Mouse (Mus musculus) left cerebral cortex, postnatal 36 days (tissue): ENCODE data around the gene Lgr4. TPM values are rescaled to one million over a fixed set of nuclear protein-coding genes. Genes with fewer than 3 reads are reported as not detected.

Experiments used
- DNase-seq, 2 experiments: peaks; one replicate each; pipeline ENCODE4 v3.0.0; 2021 to 2022; ENCODE audit warnings: low spot score in 2 of 2, mixed read lengths in 1 of 2
- intact Hi-C: fragments of 180-260 bp; cut with DNase I; formaldehyde crosslinking; loops from one replicate; pipeline ENCODE4 v1.15.1; 2025
- total RNA-seq, 2 experiments: library from RNA; stranded (reverse); gene quantifications; 2 replicates each; pipeline ENCODE4 v1.2.3; 2021

Lgr4 gene
- total RNA-seq, 2 experiments from 2014 or later = 23.7 to 26.2 TPM

- no peak for DNase-seq
- intact Hi-C loops = no loop called here
Measured at GRCm38 (mm10) chr2:109969381-109969780, 51.9 kb downstream of the Lgr4 start.

GRCm38 (mm10) chr2:109969926-109970532 is 52.6 kb downstream of the Lgr4 start:
- DNase-seq = no peak
- intact Hi-C loops = no loop called here

DNA sequence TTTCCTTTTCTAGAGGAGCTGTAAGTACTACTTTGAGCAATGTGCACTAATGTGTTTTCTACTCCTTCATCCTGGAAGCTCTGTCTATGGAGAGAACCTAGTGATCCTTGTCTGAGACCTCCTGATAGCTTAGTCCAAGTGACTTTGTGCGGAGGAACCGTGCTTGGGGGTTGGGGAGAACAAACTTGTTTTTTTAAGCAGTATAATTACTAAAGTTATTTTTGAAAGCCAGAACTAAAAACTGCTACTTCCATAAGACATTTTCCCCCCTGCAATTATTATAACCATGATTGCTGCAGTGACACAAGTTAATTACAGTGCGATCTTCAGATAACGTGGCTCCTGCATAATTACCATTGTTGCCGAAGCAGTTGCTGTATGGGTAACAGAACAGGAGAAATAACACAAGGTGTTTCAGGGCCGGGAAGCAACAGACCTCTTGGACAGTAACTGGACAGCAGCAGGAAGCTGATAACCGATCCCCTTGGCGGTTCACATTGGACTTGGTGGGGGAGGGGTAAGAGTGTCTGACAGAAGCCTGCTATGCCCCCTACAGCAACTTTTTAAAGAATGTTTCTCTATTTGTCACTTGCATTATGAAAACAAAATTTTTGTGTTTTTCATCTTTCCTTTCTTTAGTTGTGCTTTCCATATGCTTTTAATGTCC is 53.4 kb downstream of the Lgr4 start:
- no peak for DNase-seq

DNA sequence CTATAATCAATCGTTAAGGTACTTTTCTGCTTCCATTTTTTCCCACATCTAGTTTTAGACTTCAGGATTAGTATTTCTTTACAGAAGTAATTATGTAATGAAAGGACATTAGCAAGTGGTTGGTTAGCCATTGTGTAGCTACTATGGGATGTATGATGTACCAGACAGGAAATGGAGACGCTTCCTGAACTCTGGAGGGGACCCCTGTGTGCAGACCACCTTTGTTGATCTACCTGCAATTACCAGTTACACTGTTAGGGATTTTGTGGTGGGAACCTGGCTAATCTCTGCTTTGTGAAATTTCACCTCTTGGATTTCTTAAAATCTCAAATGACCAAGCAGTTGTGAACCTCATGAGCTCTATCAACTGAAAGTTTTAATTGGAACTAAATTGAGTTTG is 54.9 kb downstream of the Lgr4 start:
- no peak for DNase-seq
- intact Hi-C loops = no loop called here

More for the DNA sequence above, 53.4 kb downstream of the Lgr4 start:
- intact Hi-C loops = no loop called here

- no peak for DNase-seq
- intact Hi-C loops = no loop called here
Measured at GRCm38 (mm10) chr2:109972922-109973321, 55.5 kb downstream of the Lgr4 start.

DNA sequence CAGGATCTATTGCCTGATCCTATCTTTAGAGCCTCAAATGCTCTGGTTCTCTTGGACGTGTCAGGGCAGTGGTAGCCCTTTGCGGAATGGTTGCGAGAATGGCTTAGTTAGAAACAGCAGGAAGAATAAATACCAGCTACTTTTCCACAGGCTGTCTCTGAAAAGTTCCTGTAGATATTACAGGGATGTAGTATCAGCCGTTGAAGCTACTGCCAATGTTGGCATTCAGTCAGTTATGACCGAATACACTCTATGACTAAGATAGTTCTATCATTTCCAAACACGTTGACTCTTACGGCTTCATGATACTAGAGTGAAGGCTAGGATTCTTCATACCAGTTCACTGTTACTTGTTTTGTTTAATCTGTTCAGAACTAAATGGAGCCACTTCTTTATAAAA is 57.4 kb downstream of the Lgr4 start:
- intact Hi-C loops = no loop called here
- no peak for DNase-seq

- intact Hi-C loops = no loop called here
- DNase-seq = no peak
Measured at GRCm38 (mm10) chr2:109976181-109976580, 58.7 kb downstream of the Lgr4 start.

DNA sequence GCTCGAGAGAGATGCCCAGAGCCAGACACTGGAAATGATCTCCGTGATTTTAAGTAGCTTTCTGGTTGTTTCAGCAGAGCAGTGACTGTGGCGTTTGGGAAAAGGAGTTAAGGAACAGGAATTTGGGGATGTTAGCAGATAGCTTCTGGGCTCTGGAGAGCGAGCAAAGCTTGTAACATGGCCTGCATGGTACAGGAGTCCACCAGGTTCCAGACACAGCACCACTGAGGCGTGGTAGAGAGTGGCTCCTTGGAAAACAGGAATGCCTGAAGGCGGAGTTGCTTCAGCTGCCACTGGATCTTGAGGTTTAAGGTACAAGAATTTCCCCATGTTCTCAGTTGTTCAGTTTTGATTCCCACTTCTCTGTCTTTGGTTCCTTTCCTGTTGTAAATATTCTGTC is 59.9 kb downstream of the Lgr4 start:
- intact Hi-C loops = no loop called here

GRCm38 (mm10) chr2:109979209-109979608 is 61.8 kb downstream of the Lgr4 start:
- DNase-seq = no peak
- intact Hi-C loops = no loop called here

More for the DNA sequence above, 59.9 kb downstream of the Lgr4 start:
- DNase-seq = no peak

DNA sequence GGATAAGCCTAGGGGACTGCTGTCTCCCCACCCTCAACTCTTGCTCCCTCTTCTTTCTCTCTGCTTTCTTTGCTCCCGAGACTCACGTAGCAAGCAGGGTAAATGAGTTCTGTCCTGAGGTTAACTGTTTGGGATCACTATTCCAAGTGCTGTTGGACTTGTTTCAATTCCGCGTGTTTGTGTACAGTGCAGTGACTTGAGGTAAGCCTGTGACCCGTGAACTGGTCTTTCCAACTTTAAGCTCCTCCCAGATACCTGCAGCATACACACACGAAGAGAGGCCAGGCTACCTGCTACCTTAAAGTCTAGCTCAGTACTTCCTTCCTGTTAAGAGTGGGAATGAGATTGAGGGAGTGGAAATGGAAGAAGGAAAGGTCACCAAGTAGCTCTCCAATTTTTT is 66.0 kb downstream of the Lgr4 start:
- intact Hi-C loops = no loop called here
- no peak for DNase-seq

- intact Hi-C loops = no loop called here
- DNase-seq = no peak
Measured at GRCm38 (mm10) chr2:109984930-109985329, 67.5 kb downstream of the Lgr4 start.

GRCm38 (mm10) chr2:109985560-109985959 is 68.1 kb downstream of the Lgr4 start:
- intact Hi-C loops = no loop called here
- DNase-seq = no peak

DNA sequence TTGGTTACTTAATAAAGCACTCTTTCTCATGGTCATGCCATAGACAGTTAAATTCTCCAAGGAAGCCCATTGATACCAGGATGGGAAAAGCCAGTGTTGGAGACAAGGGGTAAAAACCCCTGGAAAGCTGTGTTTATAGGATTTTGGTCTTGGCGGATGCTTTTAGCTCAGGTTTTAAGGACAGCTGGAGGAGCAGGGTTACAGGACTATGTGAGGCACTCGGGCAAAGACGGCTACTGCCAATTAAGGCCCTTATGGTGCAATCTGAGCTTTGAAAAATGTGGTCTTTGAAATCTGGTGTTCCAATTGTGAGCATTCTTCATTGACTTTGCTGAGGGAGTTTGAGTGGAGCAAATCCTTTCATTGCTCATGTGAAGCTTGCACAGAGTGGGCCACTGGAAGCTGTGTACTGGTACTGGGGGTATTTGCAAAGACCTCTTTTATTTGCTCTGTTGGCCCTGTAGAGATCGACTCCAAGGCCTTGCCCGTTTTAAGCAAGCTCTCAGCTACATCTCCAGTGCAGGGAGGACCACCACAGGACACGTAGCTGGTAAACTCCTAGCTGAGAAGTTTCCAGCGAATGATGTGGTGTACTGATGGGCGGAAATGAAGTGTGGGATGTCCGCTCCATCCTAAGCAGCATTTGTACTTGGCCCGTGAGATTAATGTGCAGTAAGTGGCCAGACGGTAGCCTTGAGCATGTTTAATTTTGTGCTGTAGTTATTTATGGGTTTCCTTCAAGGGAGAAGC is 68.8 kb downstream of the Lgr4 start:
- intact Hi-C loops = no loop called here
- DNase-seq = no peak

- no peak for DNase-seq
- intact Hi-C loops = no loop called here
Measured at GRCm38 (mm10) chr2:109987946-109988345, 70.5 kb downstream of the Lgr4 start.

DNA sequence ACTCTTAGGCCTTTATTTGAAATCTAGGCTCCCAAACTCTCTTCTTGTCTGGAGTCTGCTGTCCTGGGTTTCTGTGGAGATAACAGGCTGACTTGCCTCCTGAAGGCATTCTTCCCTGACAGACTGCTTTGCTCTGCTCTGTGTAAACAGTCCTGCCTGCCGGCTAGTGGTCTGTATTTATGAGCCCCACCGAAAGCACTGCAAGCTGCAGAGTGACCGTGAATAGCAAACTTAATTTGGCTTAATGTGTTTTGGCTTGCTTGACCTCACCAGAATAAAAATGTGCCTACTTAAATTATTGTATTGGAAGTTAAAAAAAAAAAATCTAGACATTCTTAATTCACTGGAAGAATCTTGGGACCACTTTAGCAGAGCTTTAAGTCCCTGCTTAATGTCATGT is 71.7 kb downstream of the Lgr4 start:
- intact Hi-C loops = no loop called here

GRCm38 (mm10) chr2:109989679-109990473 is 72.4 kb downstream of the Lgr4 start:
- no peak for DNase-seq
- intact Hi-C loops = no loop called here

More for the DNA sequence above, 71.7 kb downstream of the Lgr4 start:
- no peak for DNase-seq

GRCm38 (mm10) chr2:109991754-109992153 is 74.3 kb downstream of the Lgr4 start:
- no peak for DNase-seq
- intact Hi-C loops = no loop called here

- intact Hi-C loops = no loop called here
Measured at GRCm38 (mm10) chr2:109992448-109993073, 75.1 kb downstream of the Lgr4 start.

GRCm38 (mm10) chr2:109993404-109993803 is 76.0 kb downstream of the Lgr4 start:
- intact Hi-C loops = no loop called here
- no peak for DNase-seq

More at GRCm38 (mm10) chr2:109992448-109993073, 75.1 kb downstream of the Lgr4 start:
- DNase-seq = no peak

DNA sequence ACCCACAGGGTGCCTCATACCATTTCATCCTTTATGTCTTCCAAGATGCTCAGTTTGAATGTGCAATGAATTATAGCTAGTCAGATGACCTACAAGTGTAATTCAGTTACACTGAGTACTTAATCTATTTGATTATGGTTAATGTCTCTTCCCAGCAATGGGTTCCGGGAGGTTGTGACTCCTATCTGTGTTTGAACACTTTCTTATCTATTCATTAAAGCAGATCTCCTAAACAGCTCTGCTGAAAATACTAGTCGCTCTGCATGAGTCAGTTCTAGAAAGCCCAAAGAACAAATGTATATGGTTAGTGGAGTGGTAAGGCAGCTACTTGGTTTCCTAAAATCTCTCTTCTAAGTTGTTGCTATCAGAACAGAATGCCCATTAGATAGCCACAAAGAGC is 77.6 kb downstream of the Lgr4 start:
- intact Hi-C loops = no loop called here
- DNase-seq = no peak
